Mouse (Mus musculus): ENCODE results near the gene Dchs2. TPM values are rescaled to one million over a fixed set of nuclear protein-coding genes. Genes with fewer than 3 reads are reported as not detected.
"Not testable (repeated sequence)": the region's sequence is repeated elsewhere in the genome, so short reads cannot be mapped to it uniquely, and the experiment has no call there.

Dchs2 gene
- polyA plus RNA-seq, 1 experiment from 2014 or later, result 0.23 TPM

GRCm38 (mm10) chr3:83117592-83117991 lies 10.2 kb upstream of the Dchs2 start:
- H3K4me2 ChIP-seq, result no peak overlapping the region
- H3K4me1 ChIP-seq, result no peaks in the 10 kb centered on the region
- no peak overlapping the region for H3K9ac ChIP-seq
- H3K27ac ChIP-seq (replicated peaks), result no peak overlapping the region
- H3K36me3 ChIP-seq, result no peaks in the 10 kb centered on the region
- no peak for ATAC-seq (ENCODE audit: extremely low read depth, insufficient number of reproducible peaks, low FRiP score, low TSS enrichment)
- no peaks in the 10 kb centered on the region for H3K27me3 ChIP-seq (replicated peaks)
- WGBS, result 69% methylated on average over 10 of the region's 10 CpGs
- no peaks in the 10 kb centered on the region for H3K9me3 ChIP-seq
- no peak overlapping the region for H3K4me3 ChIP-seq

GRCm38 (mm10) chr3:83123945-83124344 lies 3.8 kb upstream of the Dchs2 start:
- H3K27ac ChIP-seq (replicated peaks); H3K9ac ChIP-seq; H3K9me3 ChIP-seq; H3K36me3 ChIP-seq; H3K4me2 ChIP-seq; H3K4me3 ChIP-seq; ATAC-seq (ENCODE audit: extremely low read depth, insufficient number of reproducible peaks, low FRiP score, low TSS enrichment): not testable (repeated sequence)
- Histone ChIP-seq H3K4me1 (peaks cover 18% of the 10 kb centered on the region), H3K27me3 (replicated peaks) (peaks cover 44% of the 10 kb centered on the region)
- 89% methylated on average over 9 of the region's 9 CpGs for WGBS

GRCm38 (mm10) chr3:83127088-83127725 lies 541 bp upstream of the Dchs2 start:
- H3K4me3 ChIP-seq, result peak overlapping the region; percentile 57
- under 1% methylated on average over 37 of the region's 37 CpGs for whole genome bisulfite sequencing
- no peak for ATAC-seq (ENCODE audit: extremely low read depth, insufficient number of reproducible peaks, low FRiP score, low TSS enrichment)
- peak overlapping the region; percentile 97 for H3K4me2 ChIP-seq
- no peak overlapping the region for H3K27ac ChIP-seq (replicated peaks)
- peak overlapping the region; percentile 69 for H3K9ac ChIP-seq
- no peaks in the 10 kb centered on the region for H3K9me3 ChIP-seq
- H3K36me3 ChIP-seq, result no peaks in the 10 kb centered on the region
- H3K4me1 ChIP-seq, result peaks cover 25% of the 10 kb centered on the region
- peaks cover 71% of the 10 kb centered on the region for H3K27me3 ChIP-seq (replicated peaks)

GRCm38 (mm10) chr3:83128449-83128922 lies 738 bp downstream of the Dchs2 start:
- H3K4me2 ChIP-seq, result peak overlapping the region; percentile 97
- no peak for ATAC-seq (ENCODE audit: extremely low read depth, insufficient number of reproducible peaks, low FRiP score, low TSS enrichment)
- H3K4me1 ChIP-seq, result peaks cover 25% of the 10 kb centered on the region
- no peaks in the 10 kb centered on the region for H3K36me3 ChIP-seq
- H3K27me3 ChIP-seq (replicated peaks), result peaks cover 81% of the 10 kb centered on the region
- WGBS, result under 1% methylated on average over 43 of the region's 43 CpGs
- no peak overlapping the region for H3K27ac ChIP-seq (replicated peaks)
- peak overlapping the region; percentile 57 for H3K4me3 ChIP-seq
- no peaks in the 10 kb centered on the region for H3K9me3 ChIP-seq
- peak overlapping the region; percentile 69 for H3K9ac ChIP-seq

- no peak for ATAC-seq (ENCODE audit: extremely low read depth, insufficient number of reproducible peaks, low FRiP score, low TSS enrichment)
- Histone ChIP-seq H3K4me3 (peak overlapping the region; percentile 57), H3K27ac (replicated peaks) (no peak overlapping the region), H3K4me1 (peaks cover 25% of the 10 kb centered on the region), H3K9ac (no peak overlapping the region; the same call in 1 of the 2 replicates), H3K4me2 (peak overlapping the region; percentile 97), H3K36me3 (no peaks in the 10 kb centered on the region), H3K9me3 (no peaks in the 10 kb centered on the region), H3K27me3 (replicated peaks) (peaks cover 81% of the 10 kb centered on the region)
- WGBS, result 6% methylated on average over 22 of the region's 22 CpGs
Measured at GRCm38 (mm10) chr3:83129151-83129550, 1.4 kb downstream of the Dchs2 start.

GRCm38 (mm10) chr3:83136413-83136812 lies 8.7 kb downstream of the Dchs2 start:
- Histone ChIP-seq H3K4me3 (no peak overlapping the region), H3K9me3 (no peaks in the 10 kb centered on the region), H3K27me3 (replicated peaks) (peaks cover 15% of the 10 kb centered on the region), H3K4me1 (peaks cover 10% of the 10 kb centered on the region), H3K36me3 (no peaks in the 10 kb centered on the region), H3K27ac (replicated peaks) (no peak overlapping the region), H3K4me2 (no peak overlapping the region), H3K9ac (no peak overlapping the region)
- no peak for ATAC-seq (ENCODE audit: extremely low read depth, insufficient number of reproducible peaks, low FRiP score, low TSS enrichment)
- WGBS, result 49% methylated on average over 7 of the region's 7 CpGs

- no peak for ATAC-seq (ENCODE audit: extremely low read depth, insufficient number of reproducible peaks, low FRiP score, low TSS enrichment)
- H3K9ac ChIP-seq, result no peak overlapping the region
- H3K4me2 ChIP-seq, result no peak overlapping the region
- 60% methylated on average over 2 of the region's 2 CpGs for WGBS
- H3K9me3 ChIP-seq, result no peaks in the 10 kb centered on the region
- H3K36me3 ChIP-seq, result no peaks in the 10 kb centered on the region
- H3K27ac ChIP-seq (replicated peaks), result 0 out of 2 replicates have a peak overlapping the region, but pooled peaks have one; percentile 43
- H3K4me3 ChIP-seq, result no peak overlapping the region
- H3K4me1 ChIP-seq, result peaks cover 10% of the 10 kb centered on the region
- H3K27me3 ChIP-seq (replicated peaks), result no peaks in the 10 kb centered on the region
Measured at GRCm38 (mm10) chr3:83138820-83139219, 11.1 kb downstream of the Dchs2 start.

- ATAC-seq (ENCODE audit: extremely low read depth, insufficient number of reproducible peaks, low FRiP score, low TSS enrichment), result no peak
- WGBS, result 40% methylated on average over 3 of the region's 3 CpGs
Measured at GRCm38 (mm10) chr3:83145610-83146009, 17.9 kb downstream of the Dchs2 start.

GRCm38 (mm10) chr3:83147273-83148054 lies 19.7 kb downstream of the Dchs2 start:
- WGBS, result 77% methylated on average over 6 of the region's 6 CpGs
- H3K27ac ChIP-seq (replicated peaks), result no peak overlapping the region
- no peaks in the 10 kb centered on the region for H3K9me3 ChIP-seq
- no peaks in the 10 kb centered on the region for H3K4me1 ChIP-seq
- no peak overlapping the region for H3K4me3 ChIP-seq
- no peaks in the 10 kb centered on the region for H3K27me3 ChIP-seq (replicated peaks)
- no peak overlapping the region for H3K9ac ChIP-seq
- H3K36me3 ChIP-seq, result no peaks in the 10 kb centered on the region
- no peak for ATAC-seq (ENCODE audit: extremely low read depth, insufficient number of reproducible peaks, low FRiP score, low TSS enrichment)
- no peak overlapping the region for H3K4me2 ChIP-seq

More at GRCm38 (mm10) chr3:83145610-83146009, 17.9 kb downstream of the Dchs2 start:
- Histone ChIP-seq H3K36me3 (no peaks in the 10 kb centered on the region), H3K9ac (no peak overlapping the region), H3K4me2 (no peak overlapping the region), H3K27me3 (replicated peaks) (no peaks in the 10 kb centered on the region), H3K4me3 (no peak overlapping the region), H3K27ac (replicated peaks) (no peak overlapping the region), H3K4me1 (no peaks in the 10 kb centered on the region), H3K9me3 (no peaks in the 10 kb centered on the region)

GRCm38 (mm10) chr3:83148055-83148447 lies 20.3 kb downstream of the Dchs2 start:
- H3K36me3 ChIP-seq, result no peaks in the 10 kb centered on the region
- H3K4me1 ChIP-seq, result no peaks in the 10 kb centered on the region
- H3K9ac ChIP-seq, result no peak overlapping the region
- WGBS, result 43% methylated on average over 4 of the region's 4 CpGs
- H3K27ac ChIP-seq (replicated peaks), result no peak overlapping the region
- H3K9me3 ChIP-seq, result no peaks in the 10 kb centered on the region
- H3K27me3 ChIP-seq (replicated peaks), result no peaks in the 10 kb centered on the region
- no peak overlapping the region for H3K4me3 ChIP-seq
- ATAC-seq (ENCODE audit: extremely low read depth, insufficient number of reproducible peaks, low FRiP score, low TSS enrichment), result no peak
- no peak overlapping the region for H3K4me2 ChIP-seq

GRCm38 (mm10) chr3:83148508-83148907 lies 20.8 kb downstream of the Dchs2 start:
- WGBS, result 42% methylated on average over 3 of the region's 3 CpGs
- no peak for ATAC-seq (ENCODE audit: extremely low read depth, insufficient number of reproducible peaks, low FRiP score, low TSS enrichment)
- H3K36me3 ChIP-seq, result no peaks in the 10 kb centered on the region
- no peaks in the 10 kb centered on the region for H3K9me3 ChIP-seq
- no peaks in the 10 kb centered on the region for H3K4me1 ChIP-seq
- no peak overlapping the region for H3K4me3 ChIP-seq
- H3K27ac ChIP-seq (replicated peaks), result no peak overlapping the region
- no peak overlapping the region for H3K4me2 ChIP-seq
- H3K27me3 ChIP-seq (replicated peaks), result no peaks in the 10 kb centered on the region
- H3K9ac ChIP-seq, result no peak overlapping the region

Measured in heart, embryonic 13.5 days (tissue).